Mouse (Mus musculus) thymus, adult 2 months (tissue): ENCODE measurements at regions not wholly inside any gene's neighbourhood (a gene's known extent, or its start where the extent isn't known, plus 50 kb on each side); places are given as distances from the start of the nearest gene placed in this dataset.

Experiments
- CTCF ChIP-seq: fragments of 200-500 bp; IDR thresholded peaks from 2 replicates; pipeline ENCODE4 v1.5.1; 2012; ENCODE audit warnings: mild to moderate bottlenecking, control low read depth, low read length, moderate library complexity, borderline replicate concordance; ENCODE audit not compliant: control insufficient read depth, poor library complexity, insufficient read depth; ENCODE audit errors: extremely low read depth
- POLR2A ChIP-seq: fragments of 200-500 bp; IDR thresholded peaks from 2 replicates; pipeline ENCODE4 v1.6.1; 2012; ENCODE audit warnings: mild to moderate bottlenecking, low read length, control low read depth, moderate library complexity; ENCODE audit not compliant: control insufficient read depth, poor library complexity, insufficient read depth; ENCODE audit errors: extremely low read depth

- no peak for TF ChIP-seq POLR2A
- TF ChIP-seq CTCF = no peak
Observed at GRCm38 (mm10) chr4:55216175-55216545, 133.7 kb upstream of the Rad23b start.
